Mouse (Mus musculus) liver, adult 2 months (tissue): ENCODE measurements around the gene Atp8b5.

Source experiments
- CTCF ChIP-seq: fragments of 200-500 bp; IDR thresholded peaks from 2 replicates; pipeline ENCODE4 v1.5.1; 2011; ENCODE audit warnings: low read depth, low read length, control low read depth
- POLR2A ChIP-seq: fragments of 200-500 bp; IDR thresholded peaks from 2 replicates; pipeline ENCODE4 v1.6.1; 2011; ENCODE audit warnings: low read length, control low read depth; ENCODE audit not compliant: insufficient read depth; ENCODE audit errors: extremely low read depth

- TF ChIP-seq CTCF (no peak), POLR2A (no peak)
These were observed 4.1 kb upstream of the Atp8b5 start for GRCm38 (mm10) chr4:43262821-43263220.
